Mouse (Mus musculus): ENCODE measurements at regions not wholly inside any gene's neighbourhood (a gene's known extent, or its start where the extent isn't known, plus 50 kb on each side); places are given as distances from the start of the nearest gene placed in this dataset.
"Not testable (repeated sequence)": the region's sequence is repeated elsewhere in the genome, so short reads cannot be mapped to it uniquely, and the experiment has no call there.

DNA sequence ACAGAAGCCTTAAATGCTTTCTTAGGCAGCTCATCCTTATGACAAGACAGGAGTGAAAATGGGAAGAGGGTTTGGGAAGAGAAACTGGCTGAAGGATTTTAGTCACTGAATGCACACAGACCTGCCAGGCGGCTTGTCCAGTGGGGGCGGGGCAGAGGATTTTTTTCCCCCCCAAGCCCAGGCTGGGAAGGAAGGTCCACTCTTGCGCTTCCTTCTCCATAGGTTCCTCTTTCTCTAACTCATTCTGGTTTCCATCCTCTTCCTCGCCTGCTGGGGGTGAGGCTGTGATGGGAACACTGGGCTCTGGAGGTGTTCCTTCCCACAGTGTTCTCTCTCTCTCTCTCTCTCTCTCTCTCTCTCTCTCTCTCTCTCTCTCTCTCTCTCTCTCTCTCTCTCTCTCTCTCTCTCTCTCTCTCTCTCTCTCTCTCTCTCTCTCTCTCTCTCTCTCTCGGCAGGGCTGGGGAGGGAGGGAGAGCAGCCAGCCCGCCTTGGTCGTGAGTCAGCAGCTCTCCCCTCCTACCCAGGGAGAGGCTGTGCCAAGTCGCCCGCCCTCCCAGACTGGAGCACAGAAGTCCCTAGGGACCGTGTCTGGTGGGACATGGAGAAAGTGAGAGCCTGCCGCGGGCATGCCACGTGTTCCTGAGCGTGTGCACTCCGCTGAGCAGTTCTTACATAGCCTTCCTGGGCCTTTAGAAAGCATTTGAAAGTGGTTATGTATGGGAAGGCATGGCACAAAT lies 150.0 kb downstream of the Kcnrg start:
- DNase-seq, result peak; percentile 57

DNA sequence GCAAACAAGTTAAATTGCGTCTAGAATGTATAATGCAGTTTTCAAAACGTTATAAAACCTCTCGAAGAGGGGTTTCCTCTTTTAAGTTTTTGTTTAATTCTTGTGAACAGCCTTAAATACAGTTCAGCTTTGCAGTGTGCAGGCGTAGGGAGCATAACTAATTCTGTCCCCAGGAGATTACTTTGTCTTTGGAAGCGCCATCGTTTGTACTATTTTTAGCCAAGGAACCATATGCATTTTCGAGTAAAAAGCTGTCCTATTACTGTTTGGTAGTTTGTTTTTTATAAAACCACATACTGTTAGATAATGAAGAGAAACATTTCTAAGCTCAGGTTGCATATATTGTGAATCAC lies 150.5 kb downstream of the Kcnrg start:
- DNase-seq, result no peak

DNA sequence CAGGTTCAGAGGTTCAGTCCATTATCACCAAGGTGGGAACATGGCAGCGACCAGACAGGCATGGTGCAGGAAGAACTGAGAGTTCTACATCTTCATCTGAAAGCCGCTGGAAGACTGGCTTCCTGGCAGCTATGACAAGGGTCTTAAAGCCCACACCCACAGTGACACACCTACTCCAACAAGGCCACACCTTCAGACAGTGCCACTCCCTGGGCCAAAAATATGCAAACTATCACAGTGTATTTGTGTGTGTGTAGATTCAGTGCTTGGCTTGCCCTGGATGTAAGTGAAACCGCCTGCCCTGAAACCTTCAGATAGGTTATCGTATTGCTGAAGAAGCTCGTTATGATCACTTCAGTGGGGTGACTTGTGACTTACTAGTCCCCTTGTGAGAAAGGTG lies 151.3 kb downstream of the Kcnrg start:
- DNase-seq, result no peak

DNA sequence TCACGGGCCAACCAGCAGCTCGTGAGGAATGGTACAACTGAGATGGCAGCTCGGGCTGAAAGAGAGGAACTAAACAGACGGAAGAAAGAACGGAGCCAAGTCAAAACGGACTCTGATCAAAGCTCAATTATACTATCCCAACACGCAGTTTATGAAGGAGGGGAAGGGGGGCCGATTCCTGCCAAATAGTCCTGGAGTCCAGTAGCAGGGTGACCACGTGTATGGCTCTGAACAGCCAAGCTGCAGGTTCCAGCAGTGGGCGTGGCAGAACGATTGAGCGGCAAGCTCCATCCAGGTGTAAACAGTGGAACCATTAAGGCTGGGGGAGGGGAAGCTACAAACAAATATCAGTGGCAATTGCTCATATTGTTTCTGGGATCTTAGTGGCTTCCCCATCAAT lies 152.9 kb downstream of the Kcnrg start:
- not testable (repeated sequence) for DNase-seq

DNA sequence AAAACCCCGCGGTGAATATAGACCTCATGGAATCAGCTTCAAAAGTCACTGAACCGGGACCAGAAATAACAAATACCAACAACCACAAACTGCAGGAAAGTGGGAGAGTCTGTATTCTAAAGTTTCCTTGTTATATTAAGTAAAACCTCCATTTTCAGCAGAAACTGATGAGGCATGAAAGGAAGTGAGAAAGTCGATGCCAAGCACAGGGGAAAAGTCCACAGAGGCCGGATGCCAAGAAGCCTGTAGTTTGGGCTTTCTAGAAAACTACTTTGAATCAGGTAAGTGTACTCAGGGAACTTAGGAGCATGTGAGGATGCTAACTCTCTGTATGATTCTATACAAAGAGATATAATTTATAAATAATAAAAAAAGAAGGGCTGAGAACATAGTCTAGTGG lies 154.8 kb downstream of the Kcnrg start:
- no peak for DNase-seq

DNA sequence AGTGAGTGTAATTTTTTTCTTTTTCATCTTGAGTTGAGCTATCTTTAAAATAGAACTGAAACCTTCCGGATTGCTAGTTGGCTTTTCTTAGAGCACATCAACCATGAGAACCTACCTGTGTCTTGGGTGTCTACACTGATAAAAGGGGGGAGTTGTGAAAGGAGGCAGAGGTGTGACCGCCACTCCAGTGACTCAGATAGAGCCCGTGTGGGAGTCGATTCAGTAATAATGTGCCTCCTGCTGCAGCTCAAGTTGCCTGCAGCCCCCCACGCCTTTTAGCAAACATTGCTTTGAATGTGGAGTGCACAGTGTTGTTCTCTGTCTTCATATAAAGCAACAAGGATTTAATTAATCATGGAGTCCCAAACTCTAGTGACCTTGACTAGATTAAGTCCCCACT lies 162.6 kb downstream of the Kcnrg start:
- no peak for DNase-seq

DNA sequence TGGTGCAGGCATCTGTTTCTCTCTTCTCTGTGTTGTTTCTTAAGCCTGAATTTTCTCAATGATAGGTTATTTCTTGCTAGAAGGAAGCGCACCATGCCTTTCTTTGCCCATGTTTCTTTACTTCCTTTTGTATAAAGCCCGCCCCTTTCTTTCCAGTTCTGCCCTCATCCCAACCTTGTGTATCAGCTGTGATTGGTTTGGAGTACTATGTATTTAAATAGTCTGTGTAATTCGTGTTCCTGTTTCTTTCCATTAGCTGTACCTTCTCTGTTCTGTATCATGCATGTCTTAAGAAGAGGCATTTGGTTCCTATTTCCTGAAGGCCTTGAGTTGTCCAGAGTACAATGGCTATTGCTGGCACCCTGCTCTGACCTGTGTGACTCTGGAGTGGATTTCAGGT lies 166.9 kb downstream of the Kcnrg start:
- no peak for DNase-seq

DNA sequence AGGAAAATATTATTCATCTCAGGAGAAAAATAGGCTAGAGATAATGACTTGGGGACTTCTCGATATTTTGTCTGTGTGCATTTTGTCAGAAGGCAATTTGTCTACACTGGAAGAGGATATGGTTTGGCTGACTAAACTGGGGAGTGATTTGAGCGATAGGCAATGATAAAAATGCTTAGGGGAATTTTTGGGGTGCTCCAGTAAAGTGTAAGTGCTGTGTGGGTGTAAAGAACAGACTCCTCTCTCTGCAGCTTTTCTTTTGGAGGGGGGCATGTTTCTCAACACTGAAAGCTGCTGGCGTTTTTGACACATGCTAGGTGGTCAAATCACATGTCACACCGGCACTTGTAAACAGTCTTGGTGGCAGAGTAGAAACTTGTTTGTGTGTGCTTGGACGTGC lies 171.4 kb downstream of the Kcnrg start:
- no peak for DNase-seq

DNA sequence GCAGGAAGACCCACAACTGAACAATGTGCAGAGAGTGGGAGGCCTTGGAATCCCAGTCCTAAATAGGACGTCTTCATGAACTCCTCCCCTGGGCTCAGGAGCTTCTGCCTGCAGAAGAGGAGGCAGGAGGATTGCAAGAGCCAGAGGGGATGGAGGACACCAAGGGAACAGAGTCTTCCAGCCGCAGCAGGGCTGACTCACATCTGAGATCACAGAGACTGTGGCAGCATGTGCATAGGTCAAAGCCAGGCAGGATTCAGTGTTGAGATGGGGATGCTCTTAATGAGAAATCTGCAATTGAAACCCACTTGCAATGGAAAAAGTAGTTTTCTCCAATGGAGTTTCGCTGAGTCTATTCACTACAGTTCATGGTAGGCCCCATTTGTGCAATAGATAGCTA lies 175.9 kb downstream of the Kcnrg start:
- DNase-seq, result no peak

DNA sequence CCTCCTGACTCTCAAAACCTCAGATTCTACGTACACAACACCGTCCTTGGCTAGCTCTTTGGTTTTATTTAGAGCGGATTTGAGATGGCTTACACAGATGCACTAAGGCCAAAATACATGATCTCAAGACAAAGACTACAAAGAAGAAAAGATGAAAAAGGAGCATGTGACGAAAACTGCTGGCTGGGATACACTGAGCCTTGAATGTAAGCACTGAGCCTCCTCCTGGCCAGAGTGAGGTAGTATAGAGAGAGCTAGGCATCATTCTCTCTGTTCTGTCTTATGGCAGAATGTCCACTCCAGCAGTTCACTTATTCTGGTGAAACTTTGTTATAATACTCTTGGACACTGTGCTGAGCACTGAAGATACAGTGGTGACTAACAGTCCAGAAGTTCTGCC lies 177.4 kb downstream of the Kcnrg start:
- DNase-seq, result no peak

DNA sequence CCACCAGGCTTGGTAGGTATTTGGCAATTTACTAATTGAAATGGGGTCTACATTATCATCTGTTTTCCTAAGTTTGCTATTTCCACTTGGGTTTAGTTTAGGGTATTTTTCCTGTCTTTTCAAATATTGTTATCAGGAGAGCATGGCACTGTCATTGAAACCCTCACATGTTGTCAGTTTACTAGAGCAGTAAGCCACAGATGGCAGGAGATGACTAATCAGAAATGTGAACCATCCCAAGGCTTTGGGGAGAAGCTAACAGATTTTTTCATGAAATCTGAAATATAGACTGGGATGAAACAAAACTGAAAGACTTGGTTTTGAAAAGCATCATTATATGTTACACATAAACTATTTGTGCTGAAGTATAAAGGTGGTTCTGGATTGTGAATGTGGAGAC lies 178.8 kb downstream of the Kcnrg start:
- DNase-seq, result no peak

DNA sequence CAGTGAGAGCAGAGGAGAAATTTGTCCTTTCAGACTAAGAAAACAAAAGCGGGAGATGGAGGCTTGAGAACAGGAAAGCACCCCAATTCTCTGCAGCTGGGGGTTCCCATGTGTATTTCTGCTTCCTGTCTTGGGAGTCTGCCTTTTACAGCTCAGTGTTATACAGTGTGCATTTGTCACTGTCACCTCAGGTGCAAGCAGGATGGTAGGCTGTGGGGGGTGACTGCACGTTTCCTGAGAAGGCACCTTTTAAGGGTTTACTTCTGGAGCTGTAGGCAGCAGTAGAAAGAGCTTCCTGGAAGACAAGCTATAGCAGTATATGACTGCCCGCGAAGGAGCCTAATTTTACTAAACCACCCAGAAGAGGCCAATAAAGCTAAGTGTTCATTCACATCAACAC lies 180.5 kb downstream of the Kcnrg start:
- no peak for DNase-seq

DNA sequence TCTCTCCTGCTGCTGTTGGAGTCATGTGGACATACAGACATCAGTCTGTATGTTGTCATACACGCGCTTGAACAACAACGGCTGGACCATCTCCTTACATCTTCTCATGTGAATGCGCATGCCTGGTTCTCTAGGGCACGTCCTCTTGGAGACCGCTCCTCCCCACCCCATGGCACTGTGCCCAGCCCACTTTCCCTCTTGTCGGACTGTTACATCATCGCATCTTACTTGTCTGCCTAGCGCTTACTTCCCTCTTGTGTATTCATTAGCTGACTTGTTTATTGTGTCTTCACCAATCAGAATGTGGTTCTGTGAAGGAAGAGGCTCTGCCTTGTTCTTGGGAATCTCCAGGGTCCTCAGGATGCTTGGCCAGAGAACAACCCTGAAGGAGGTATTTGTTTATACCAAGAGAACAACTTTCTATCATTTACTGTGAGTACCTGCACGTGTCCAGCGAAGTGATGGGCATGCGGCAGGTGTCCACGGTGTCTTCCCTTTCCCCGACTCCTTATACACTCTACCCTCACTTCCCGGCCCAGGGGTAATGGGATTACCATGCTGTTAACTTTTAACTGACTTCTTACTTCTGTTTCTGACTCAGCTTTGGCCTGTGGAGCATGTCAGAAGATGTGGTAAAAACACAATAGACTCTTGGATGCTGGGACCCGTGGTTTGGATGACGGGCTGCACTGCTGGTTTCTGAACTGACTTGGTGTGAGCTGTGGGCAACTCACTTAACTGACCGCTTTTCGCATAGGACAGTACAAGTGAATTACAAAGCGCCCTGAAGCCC lies 181.9 kb downstream of the Kcnrg start:
- DNase-seq, result peak; percentile 72

DNA sequence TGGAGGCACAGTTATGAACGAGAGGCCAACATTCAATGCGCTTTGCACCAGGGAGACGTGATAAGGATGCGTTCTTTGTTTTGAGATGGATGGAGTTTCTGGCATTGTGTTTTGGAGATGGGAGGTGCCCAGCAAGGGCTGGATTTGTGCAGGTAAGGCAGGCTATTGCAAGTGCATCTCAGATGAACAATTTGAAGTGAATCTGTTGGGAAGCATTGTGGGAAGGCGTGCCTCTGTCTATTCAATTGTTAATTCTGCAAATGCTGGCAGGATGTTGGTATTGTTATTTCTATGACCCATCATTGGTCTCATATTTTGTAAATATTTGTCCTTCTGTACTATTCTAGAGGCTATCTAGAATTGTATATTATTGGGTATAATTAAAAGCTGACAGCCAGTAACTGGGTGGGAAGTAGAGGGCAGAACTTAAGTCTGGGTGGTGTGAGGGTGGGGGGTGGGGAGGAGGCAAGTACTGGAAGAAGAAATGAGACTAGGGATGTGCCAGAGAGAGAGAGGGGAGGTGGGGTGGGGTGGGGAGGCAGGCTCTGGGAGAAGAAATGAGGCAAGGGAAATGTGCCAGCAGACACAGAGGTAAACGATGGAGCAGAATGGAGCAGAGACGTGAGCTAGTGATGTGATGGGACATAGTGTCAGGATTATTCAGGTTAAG lies 188.9 kb downstream of the Kcnrg start:
- DNase-seq, result no peak

DNA sequence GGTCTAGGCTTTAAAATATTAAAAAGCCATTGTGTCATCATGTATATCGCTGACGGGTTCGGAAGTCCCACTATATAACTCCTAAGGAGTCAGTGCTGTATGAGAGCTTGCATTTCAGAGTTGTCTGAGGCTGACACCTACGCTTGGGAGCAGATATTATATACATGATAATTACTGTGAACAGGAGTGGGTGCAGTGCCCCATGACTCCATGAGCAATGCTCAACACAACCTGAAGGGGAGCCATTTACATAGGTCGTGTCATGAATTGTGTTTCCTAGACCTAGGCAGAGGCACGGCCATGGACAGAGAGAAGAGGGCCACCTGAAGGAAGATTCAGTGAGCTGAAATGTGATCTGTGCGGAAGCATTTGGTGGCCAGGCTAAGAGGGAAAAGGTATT lies 189.4 kb downstream of the Kcnrg start:
- DNase-seq, result no peak

DNA sequence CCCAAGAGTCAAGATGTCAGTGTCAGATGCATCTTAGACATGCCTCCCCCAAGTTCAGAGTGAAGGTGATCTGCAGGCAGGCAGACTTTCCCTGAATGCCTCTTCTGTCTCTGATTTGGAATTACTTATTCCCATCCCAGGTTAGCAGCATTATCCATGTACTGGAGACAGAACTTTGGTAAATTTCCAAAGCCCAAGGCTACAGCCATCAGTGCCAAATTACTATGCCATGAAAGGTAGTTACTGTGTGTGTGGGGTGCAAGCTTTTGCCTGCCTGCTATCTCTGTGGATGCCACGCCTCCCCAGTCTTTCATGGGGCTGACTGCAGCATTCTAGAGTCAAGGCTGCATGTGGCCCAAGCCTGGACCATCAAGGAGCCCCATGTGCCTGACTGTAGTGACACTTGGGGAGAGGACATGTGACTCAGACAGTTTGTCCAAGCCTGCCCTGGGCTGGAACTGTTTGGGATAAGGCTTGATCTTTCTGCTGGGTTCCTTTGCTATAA lies 196.2 kb downstream of the Kcnrg start:
- DNase-seq, result no peak

DNA sequence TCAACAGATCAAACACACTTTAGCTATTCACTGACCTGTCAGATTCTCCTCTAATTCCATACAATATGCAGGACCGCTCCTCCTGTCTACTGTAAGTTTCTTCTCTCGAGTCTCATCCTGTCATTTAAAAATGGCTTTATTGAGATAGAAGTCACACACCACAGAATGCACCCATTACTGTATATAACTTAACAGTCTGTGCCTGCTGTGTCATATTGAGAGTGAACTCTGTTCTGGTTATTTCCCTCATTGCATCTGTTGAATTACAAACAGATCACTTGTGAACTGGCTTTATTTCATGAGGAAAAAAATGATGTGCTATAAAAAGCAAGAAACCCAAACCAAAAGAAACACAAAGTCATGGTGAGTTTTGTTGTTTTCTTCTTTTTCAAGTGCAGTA lies 198.2 kb downstream of the Kcnrg start:
- no peak for DNase-seq

DNA sequence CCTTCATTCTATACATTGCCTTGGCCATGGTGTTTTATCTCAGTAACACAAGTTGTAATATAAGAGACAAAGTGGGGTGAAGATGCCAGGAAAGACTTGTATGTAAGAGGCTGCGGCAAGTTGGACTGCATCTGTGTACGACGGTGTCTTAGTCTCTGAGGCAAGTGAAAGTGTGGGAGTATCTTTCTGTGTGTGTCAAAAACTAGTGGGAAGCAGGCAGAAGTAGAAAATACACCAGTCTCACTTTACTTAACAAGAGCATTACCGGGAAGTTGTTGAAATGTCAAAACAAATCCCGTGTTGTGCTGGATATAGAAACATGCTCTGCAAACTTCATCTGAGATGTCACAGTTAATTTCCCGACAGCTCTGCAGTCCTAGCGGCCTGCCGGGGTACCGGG lies 200.9 kb downstream of the Kcnrg start:
- DNase-seq, result no peak

DNA sequence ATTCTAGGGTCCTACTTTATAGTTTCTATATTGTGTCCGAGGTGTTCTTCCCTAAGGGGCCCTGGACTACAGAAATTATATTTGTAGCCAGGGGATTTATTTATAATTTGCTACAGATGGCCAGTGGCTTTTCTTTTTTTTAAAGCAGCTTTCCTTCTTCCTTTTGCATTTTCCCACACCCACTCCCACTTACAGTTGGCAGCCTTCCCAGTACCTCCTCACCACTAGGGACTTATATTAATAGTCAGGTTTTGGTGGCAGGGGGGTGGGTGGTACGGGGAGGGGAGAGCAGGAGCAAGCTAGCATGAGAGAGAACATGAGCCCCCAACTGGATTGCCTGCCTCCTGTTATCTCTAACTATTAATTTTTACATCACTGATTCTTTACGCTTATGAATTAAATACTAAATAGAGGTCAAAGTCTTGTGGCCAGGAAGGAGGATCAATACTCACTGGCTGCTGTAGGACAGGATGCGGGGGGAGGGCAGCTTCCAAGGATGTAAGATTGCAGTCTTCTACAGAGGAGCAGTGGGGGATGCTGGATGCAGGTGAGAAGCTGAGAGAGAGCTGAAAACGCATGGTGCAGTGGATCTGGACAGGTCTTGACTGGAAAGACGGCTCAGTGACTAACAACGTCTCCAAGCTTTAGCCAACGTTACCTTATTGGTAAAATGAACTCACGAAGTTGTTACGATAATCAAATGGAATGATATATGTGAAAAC lies 202.6 kb downstream of the Kcnrg start:
- no peak for DNase-seq

DNA sequence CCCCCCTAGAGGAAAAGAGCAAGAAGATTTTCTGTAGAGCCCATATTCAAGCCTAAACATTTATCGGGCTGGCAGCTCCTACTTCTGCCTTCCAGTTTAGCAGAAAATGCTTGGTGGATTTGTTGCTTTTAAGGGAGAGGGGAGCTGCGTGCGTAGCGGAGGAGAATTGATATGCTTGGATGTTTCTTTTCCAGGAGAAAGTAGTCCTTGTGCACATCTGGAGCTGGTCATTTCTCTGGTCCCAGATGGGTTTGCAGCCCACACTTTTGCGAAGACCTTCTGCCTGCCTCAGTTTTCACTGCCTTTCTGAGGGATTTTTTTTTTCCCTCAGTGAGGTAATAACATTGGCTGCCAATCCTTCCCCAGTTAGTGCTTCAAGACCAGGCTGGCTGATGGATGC lies 203.6 kb downstream of the Kcnrg start:
- no peak for DNase-seq

DNA sequence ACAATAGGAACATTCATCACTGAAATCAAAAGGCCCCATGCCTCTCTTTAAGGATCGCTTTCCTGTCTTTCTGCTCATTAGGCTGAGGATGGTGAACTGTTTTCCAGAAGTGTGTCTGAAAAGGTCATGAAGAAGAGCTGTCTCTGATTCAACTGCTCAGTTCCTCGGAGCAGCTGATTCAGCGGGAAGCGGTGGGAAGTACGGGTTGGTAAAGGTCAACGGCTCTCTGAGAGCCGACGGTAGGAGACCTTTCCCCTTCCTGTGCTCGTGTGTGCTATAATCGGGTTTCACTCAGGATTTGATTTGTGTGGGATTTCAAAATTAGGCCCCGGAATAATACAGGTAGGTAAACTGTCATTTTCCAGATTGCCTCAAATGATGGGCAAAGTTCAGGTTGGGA lies 210.5 kb downstream of the Kcnrg start:
- no peak for DNase-seq

DNA sequence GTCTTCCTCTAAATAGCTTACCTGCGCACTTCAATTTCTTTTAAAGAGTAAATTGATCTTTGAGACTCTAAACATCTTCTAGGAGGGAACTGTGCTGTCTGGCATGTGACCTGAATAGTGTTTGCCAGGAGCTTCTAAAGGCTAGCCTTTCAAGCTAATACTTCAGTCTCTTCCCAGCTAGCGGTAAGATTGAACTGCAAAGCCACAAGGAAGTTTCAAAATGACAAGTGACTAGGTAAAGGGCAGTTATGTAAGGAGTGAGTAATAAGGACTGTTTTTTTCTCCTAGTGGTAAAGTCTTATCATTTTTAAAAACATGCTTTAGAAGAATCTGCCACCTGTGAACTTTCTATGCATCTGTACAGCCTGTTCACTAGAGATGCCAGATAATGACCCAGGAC lies 211.1 kb downstream of the Kcnrg start:
- no peak for DNase-seq

DNA sequence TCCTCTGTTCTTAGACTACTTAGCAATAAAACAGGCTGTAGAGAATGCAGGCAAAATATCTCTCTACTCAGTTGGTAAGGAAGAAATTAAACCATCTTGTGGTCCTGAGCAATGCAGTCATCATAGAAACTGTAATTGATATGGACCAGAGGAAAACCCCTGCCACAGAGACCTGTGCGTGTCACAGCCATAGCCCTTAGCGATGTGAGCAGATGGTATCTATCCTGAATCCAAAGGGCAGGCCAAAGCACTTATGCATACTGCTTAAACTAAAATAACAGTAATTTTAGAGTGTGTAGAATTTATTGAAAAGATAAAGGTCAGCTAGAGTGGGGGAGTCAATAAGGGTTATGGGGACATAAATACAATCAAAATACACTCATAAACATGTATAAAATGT lies 212.0 kb downstream of the Kcnrg start:
- DNase-seq, result no peak

Data from lung, postnatal 14 days (tissue).